Mouse (Mus musculus) forebrain, embryonic 13.5 days (tissue): ENCODE measurements around the gene Krt6b. TPM values are rescaled to one million over a fixed set of nuclear protein-coding genes. Genes with fewer than 3 reads are reported as not detected.

Source experiments
- ATAC-seq: fragments of 200-750 bp; cut with Nextera tagmentation; 2 replicates; pipeline ENCODE4 v1.8.0; 2017
- H3K27ac ChIP-seq: fragments of 300-500 bp; sonication (generic); 2 replicates; pipeline ENCODE4 v1.5.1; 2015; ENCODE audit warnings: inconsistent platforms, mild to moderate bottlenecking, moderate library complexity
- H3K27me3 ChIP-seq: fragments of 300-500 bp; sonication (generic); 2 replicates; pipeline ENCODE4 v1.6.1; 2015; ENCODE audit warnings: mild to moderate bottlenecking, inconsistent platforms
- H3K36me3 ChIP-seq: fragments of 300-500 bp; sonication (generic); 2 replicates; pipeline ENCODE4 v1.6.1; 2015; ENCODE audit warnings: mild to moderate bottlenecking, inconsistent platforms; ENCODE audit not compliant: poor library complexity, severe bottlenecking
- H3K4me1 ChIP-seq: fragments of 300-500 bp; sonication (generic); 2 replicates; pipeline ENCODE4 v1.6.1; 2015; ENCODE audit warnings: inconsistent platforms
- H3K4me2 ChIP-seq: fragments of 300-500 bp; sonication (generic); 2 replicates; pipeline ENCODE4 v1.6.1; 2015; ENCODE audit warnings: inconsistent platforms, mild to moderate bottlenecking, moderate library complexity
- H3K4me3 ChIP-seq: fragments of 300-500 bp; sonication (generic); 2 replicates; pipeline ENCODE4 v1.5.1; 2015; ENCODE audit warnings: mild to moderate bottlenecking, inconsistent platforms
- H3K9ac ChIP-seq: fragments of 300-500 bp; sonication (generic); 2 replicates; pipeline ENCODE4 v1.6.1; 2015; ENCODE audit warnings: mild to moderate bottlenecking, inconsistent platforms
- H3K9me3 ChIP-seq: fragments of 300-500 bp; sonication (generic); replicated peaks from 2 replicates; pipeline ENCODE4 v1.6.1; 2016; ENCODE audit warnings: inconsistent platforms
- WGBS: fragments of 180-500 bp; shearing (Covaris S2); methylation state at CpG from one replicate; pipeline ENCODE4 v1.1.7; 2015; 5-methylcytosine and 5-hydroxymethylcytosine counted together
- polyA plus RNA-seq: library from polyadenylated mRNA; unstranded; fragments of >200 nt; fragmentation: Nextera tagmentation; extraction: Ambion mirVana; gene quantifications from 2 replicates; pipeline ENCODE4 v1.2.1, GENCODE M21; 2015

Gene Krt6b
- polyA plus RNA-seq, result not detected in 2 replicates

- Histone ChIP-seq H3K36me3 (no peaks in the 10 kb centered on the region), H3K27ac (no peak within 1 kb of the TSS), H3K4me2 (no peak within 1 kb of the TSS), H3K4me3 (no peak within 1 kb of the TSS), H3K27me3 (no peaks in the 10 kb centered on the region), H3K9me3 (no peaks in the 10 kb centered on the region), H3K4me1 (no peaks in the 10 kb centered on the region), H3K9ac (no peak within 1 kb of the TSS)
- ATAC-seq, result no peak
- 85% methylated on average over 2 of the region's 2 CpGs for WGBS
These were observed at the start of gene Krt6b for GRCm38 (mm10) chr15:101680187-101680586. Krt6b (minus strand) TSS chr15:101680287.

- H3K27me3 ChIP-seq, result no peaks in the 10 kb centered on the region
- no peak overlapping the region for H3K9ac ChIP-seq
- no peaks in the 10 kb centered on the region for H3K4me1 ChIP-seq
- no peaks in the 10 kb centered on the region for H3K36me3 ChIP-seq
- 86% methylated on average over 5 of the region's 5 CpGs for WGBS
- H3K4me2 ChIP-seq, result no peak overlapping the region
- no peaks in the 10 kb centered on the region for H3K9me3 ChIP-seq
- no peak for ATAC-seq
- no peak overlapping the region for H3K4me3 ChIP-seq
- no peak overlapping the region for H3K27ac ChIP-seq
These were observed 44.6 kb upstream of the Krt6b start for GRCm38 (mm10) chr15:101724686-101725085.

GRCm38 (mm10) chr15:101715831-101716230, 35.7 kb upstream of the Krt6b start:
- Histone ChIP-seq H3K27me3 (no peaks in the 10 kb centered on the region), H3K9me3 (no peaks in the 10 kb centered on the region), H3K4me3 (no peak overlapping the region), H3K4me2 (no peak overlapping the region), H3K36me3 (no peaks in the 10 kb centered on the region), H3K4me1 (no peaks in the 10 kb centered on the region), H3K9ac (no peak overlapping the region), H3K27ac (no peak overlapping the region)
- ATAC-seq, result no peak
- 65% methylated on average over 3 of the region's 3 CpGs for WGBS

DNA sequence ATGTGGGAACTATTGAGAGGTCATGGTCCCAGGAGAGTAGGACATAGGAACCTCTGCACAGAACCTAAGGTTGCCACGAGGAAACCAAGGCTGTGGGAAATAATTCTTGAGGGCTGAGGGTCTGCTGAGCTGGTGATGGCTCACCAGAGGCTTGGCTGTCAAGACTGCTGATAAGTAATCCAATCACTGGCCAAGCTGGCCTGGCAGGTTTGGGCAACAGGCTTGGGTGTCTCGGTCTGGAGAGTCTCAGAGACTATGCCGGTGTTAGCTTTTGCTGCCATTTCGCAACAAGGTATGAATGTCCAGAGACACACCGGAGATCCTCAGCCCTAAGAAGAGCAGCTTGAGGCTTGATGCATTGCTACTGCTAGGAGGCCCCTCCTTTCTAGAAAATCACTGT, 34.3 kb upstream of the Krt6b start:
- no peak overlapping the region for H3K4me2 ChIP-seq
- no peak overlapping the region for H3K27ac ChIP-seq
- no peaks in the 10 kb centered on the region for H3K27me3 ChIP-seq
- H3K9me3 ChIP-seq, result no peaks in the 10 kb centered on the region
- H3K36me3 ChIP-seq, result no peaks in the 10 kb centered on the region
- 88% methylated on average over 5 of the region's 5 CpGs for WGBS
- H3K4me3 ChIP-seq, result no peak overlapping the region
- H3K4me1 ChIP-seq, result no peaks in the 10 kb centered on the region
- no peak for ATAC-seq
- H3K9ac ChIP-seq, result no peak overlapping the region

DNA sequence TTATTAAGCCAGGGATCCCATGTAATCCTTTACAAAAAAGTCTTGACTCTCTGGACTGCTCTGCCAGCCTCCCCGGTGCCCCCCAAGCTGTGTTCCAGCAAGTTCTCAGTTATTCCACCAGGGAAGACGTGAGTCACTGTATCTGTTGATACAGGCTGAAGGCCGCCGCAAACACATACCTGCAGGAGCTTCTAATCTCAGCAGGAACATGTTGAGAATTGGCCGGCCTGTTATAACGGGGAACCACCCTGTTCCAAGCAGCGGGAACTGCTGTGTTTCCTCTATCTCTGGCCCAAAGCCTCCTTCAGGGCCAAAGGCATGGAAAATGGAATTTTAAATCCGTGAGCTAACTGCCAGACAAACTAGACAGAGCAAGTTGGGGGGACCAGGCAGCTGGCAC, 33.6 kb upstream of the Krt6b start:
- Histone ChIP-seq H3K9me3 (no peaks in the 10 kb centered on the region), H3K36me3 (no peaks in the 10 kb centered on the region), H3K9ac (no peak overlapping the region), H3K4me2 (no peak overlapping the region), H3K4me1 (no peaks in the 10 kb centered on the region), H3K27ac (no peak overlapping the region), H3K27me3 (no peaks in the 10 kb centered on the region), H3K4me3 (no peak overlapping the region)
- no peak for ATAC-seq
- WGBS, result 66% methylated on average over 8 of the region's 8 CpGs

DNA sequence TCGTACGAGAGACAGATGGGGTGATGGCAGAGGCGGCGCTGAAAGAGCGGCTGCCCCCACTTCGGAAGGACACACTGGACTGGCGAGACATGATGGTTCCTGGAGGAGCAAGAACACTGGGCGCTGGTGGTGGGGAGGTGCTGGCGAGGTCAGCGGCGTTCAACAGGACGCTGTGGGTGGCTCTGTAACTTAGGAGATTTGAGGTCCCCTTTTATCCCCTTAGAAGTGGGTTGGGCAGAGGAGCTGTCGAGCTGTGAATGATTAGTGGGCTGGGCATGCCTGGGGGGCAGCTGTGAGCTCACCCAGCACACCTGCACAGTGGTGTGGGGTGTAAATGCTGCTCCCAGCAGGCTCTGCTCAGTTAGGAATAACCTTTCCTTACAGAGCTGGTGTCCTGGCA, 32.6 kb upstream of the Krt6b start, which contains the start of gene Krt5:
Gene Krt5 (minus strand): TSS at position 179 of the 400 bp plus-strand sequence.
- H3K36me3 ChIP-seq, result no peaks in the 10 kb centered on the region
- 78% methylated on average over 13 of the region's 13 CpGs for WGBS
- H3K9me3 ChIP-seq, result no peaks in the 10 kb centered on the region
- no peak within 1 kb of the TSS for H3K4me2 ChIP-seq
- H3K27me3 ChIP-seq, result no peaks in the 10 kb centered on the region
- no peak within 1 kb of the TSS for H3K4me3 ChIP-seq
- no peak within 1 kb of the TSS for H3K27ac ChIP-seq
- ATAC-seq, result no peak
- no peak within 1 kb of the TSS for H3K9ac ChIP-seq
- no peaks in the 10 kb centered on the region for H3K4me1 ChIP-seq

GRCm38 (mm10) chr15:101708683-101709082, 28.6 kb upstream of the Krt6b start:
- H3K27me3 ChIP-seq, result no peaks in the 10 kb centered on the region
- H3K9me3 ChIP-seq, result no peaks in the 10 kb centered on the region
- WGBS, result 65% methylated on average over 11 of the region's 11 CpGs
- H3K9ac ChIP-seq, result no peak overlapping the region
- H3K4me2 ChIP-seq, result no peak overlapping the region
- no peak overlapping the region for H3K4me3 ChIP-seq
- ATAC-seq, result no peak
- no peak overlapping the region for H3K27ac ChIP-seq
- no peaks in the 10 kb centered on the region for H3K4me1 ChIP-seq
- no peaks in the 10 kb centered on the region for H3K36me3 ChIP-seq

DNA sequence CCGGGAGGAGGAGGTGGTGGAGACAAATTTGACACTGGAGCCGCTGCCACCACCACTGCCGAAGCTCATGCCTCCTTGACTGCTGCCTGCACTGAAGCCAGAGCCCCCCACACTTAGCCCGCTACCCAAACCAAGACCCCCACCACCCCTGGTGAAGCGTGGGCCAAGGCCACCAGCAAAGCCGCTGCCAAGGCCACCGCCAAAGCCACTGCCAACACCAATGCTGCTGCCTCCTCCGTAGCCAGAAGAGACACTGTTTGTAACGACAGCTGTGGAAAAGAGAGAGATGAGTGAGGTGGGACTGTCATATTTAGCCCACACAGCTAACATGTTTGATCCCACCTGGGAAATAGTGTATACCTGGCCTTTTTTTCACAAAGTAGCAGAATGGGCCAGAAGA, 27.4 kb upstream of the Krt6b start:
- no peaks in the 10 kb centered on the region for H3K36me3 ChIP-seq
- no peaks in the 10 kb centered on the region for H3K4me1 ChIP-seq
- H3K9ac ChIP-seq, result no peak overlapping the region
- H3K9me3 ChIP-seq, result no peaks in the 10 kb centered on the region
- H3K27me3 ChIP-seq, result no peaks in the 10 kb centered on the region
- WGBS, result 89% methylated on average over 9 of the region's 9 CpGs
- H3K4me3 ChIP-seq, result no peak overlapping the region
- no peak for ATAC-seq
- no peak overlapping the region for H3K4me2 ChIP-seq
- no peak overlapping the region for H3K27ac ChIP-seq

DNA sequence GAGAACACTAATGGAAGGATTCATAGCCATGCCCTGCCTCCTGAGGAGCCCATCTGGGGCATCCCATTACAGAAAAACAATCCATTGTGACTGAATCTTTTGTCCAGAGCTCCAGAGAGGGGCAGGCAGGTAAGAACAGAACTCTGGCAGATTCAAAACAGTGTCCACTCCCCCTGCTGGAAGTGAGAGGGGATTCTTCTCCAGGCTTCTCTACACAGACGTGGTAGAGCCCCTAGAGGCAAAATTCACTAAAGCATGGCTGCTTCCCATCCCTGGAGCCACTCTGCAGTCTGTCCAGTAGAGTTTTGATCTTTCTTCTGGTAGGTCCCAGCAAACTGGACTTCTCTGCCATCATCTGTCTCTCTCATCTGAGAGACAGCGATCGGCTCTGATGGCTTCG, 24.0 kb upstream of the Krt6b start:
- Histone ChIP-seq H3K9ac (no peak overlapping the region), H3K36me3 (no peaks in the 10 kb centered on the region), H3K4me2 (no peak overlapping the region), H3K4me1 (no peaks in the 10 kb centered on the region), H3K4me3 (no peak overlapping the region), H3K9me3 (no peaks in the 10 kb centered on the region), H3K27ac (no peak overlapping the region), H3K27me3 (no peaks in the 10 kb centered on the region)
- no peak for ATAC-seq
- 68% methylated on average over 4 of the region's 4 CpGs for WGBS

GRCm38 (mm10) chr15:101702380-101702779, 22.3 kb upstream of the Krt6b start:
- Histone ChIP-seq H3K4me3 (no peak overlapping the region), H3K4me1 (no peaks in the 10 kb centered on the region), H3K36me3 (no peaks in the 10 kb centered on the region), H3K9ac (no peak overlapping the region), H3K27me3 (no peaks in the 10 kb centered on the region), H3K27ac (no peak overlapping the region), H3K4me2 (no peak overlapping the region), H3K9me3 (no peaks in the 10 kb centered on the region)
- ATAC-seq, result no peak
- 12% methylated on average over 2 of the region's 2 CpGs for WGBS

GRCm38 (mm10) chr15:101699866-101700265, 19.8 kb upstream of the Krt6b start:
- WGBS, result 79% methylated on average over 8 of the region's 8 CpGs

DNA sequence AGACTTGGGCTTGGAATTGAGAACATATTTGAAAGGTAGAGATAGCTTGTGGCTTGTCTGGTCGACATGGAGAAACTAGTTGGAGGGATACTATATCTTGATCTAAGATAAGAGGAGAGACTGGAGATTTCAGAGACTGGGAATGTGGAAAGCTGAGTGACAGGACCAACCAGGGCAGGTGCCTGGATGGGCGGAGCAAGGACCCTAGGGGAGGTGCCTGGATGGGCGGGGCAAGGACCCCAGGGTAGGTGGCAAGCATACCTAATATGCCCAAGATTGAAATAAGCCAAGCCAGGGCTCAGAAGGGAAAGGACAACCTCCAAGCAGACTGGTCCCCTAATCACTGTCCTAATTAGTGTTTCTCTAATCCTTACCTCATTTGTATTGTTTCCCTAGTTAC, 19.1 kb upstream of the Krt6b start:
- Histone ChIP-seq H3K27me3 (no peaks in the 10 kb centered on the region), H3K27ac (no peak overlapping the region), H3K9me3 (no peaks in the 10 kb centered on the region), H3K4me3 (no peak overlapping the region), H3K9ac (no peak overlapping the region), H3K4me2 (no peak overlapping the region), H3K4me1 (no peaks in the 10 kb centered on the region), H3K36me3 (no peaks in the 10 kb centered on the region)
- no peak for ATAC-seq
- 67% methylated on average over 3 of the region's 3 CpGs for WGBS

More at GRCm38 (mm10) chr15:101699866-101700265, 19.8 kb upstream of the Krt6b start:
- Histone ChIP-seq H3K27ac (no peak overlapping the region), H3K9ac (no peak overlapping the region), H3K4me2 (no peak overlapping the region), H3K36me3 (no peaks in the 10 kb centered on the region), H3K4me1 (no peaks in the 10 kb centered on the region), H3K4me3 (no peak overlapping the region), H3K9me3 (no peaks in the 10 kb centered on the region), H3K27me3 (no peaks in the 10 kb centered on the region)
- ATAC-seq, result no peak

DNA sequence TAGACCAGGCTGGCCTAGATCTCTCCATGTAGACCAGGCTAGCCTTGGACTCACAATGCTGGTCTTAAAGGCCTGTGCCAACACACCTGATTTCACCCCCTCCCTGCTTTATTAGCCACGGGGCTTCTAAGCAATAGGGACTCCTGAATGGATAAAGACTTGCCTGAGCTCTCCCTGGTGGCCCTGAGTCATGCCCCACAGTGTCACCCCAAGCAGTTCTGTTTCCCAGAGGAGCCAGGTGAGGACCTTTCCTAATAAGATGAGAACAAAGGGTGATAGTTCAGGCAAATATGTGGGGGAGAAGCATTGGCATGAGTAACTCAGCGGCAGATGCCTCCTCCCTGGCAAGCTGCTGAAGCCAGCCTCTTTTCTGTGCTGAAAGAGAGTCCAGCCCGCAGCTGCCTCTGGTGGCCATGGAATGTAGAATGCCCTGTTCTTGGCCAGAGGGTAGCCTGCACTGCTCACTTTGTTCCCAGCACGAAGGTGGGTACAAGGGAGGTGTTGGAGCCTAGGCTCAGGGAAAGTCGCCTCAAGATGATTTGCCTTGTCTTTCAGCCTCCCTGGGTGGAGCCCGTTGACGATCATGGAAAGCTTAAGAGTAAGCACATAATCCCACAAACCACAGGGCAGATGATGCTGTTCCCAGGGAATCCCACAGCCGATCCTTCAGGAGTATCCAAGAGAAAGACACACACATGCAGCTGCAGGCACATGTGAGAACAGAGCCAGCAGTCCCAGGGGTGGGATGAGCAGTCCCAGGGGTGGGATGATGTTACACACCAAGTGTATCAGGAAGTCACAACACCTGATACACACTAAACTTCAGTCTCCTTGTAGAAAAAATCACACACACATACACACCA, 17.5 kb upstream of the Krt6b start:
- 77% methylated on average over 8 of the region's 8 CpGs for WGBS
- ATAC-seq, result no peak
- Histone ChIP-seq H3K9ac (no peak overlapping the region), H3K27ac (no peak overlapping the region), H3K36me3 (no peaks in the 10 kb centered on the region), H3K27me3 (no peaks in the 10 kb centered on the region), H3K4me2 (no peak overlapping the region), H3K9me3 (no peaks in the 10 kb centered on the region), H3K4me3 (no peak overlapping the region), H3K4me1 (no peaks in the 10 kb centered on the region)
